13 mouse cellular contexts compared by ENCODE assay signal in genomic region chr2:24386964-24387320, GRCm38 (mm10). TPM values are rescaled to one million over a fixed set of nuclear protein-coding genes. Genes with fewer than 3 reads are reported as not detected.
DNase-seq lines count a peak whose midpoint lies in the region; ATAC-seq and TF ChIP-seq lines count a peak whose summit lies in the region.
"Had no signal": no experiment of that assay in that cellular context is flagged by ENCODE, and none has a peak within 500 bp of the region (broad histone marks: within the 10 kb centered on the region; RNA-seq: fewer than 3 reads in every experiment).

No protein-coding gene starts in this region.

- H3K4me3 ChIP-seq in stomach, embryonic 15.5 days (replicated peaks): 0 out of 2 replicates have a peak overlapping the region, but pooled peaks have one; percentile 6
- H3K4me3 ChIP-seq in stomach, postnatal 0 days (ENCODE audit: low read depth, low read length): no peak overlapping the region
- H3K4me3 ChIP-seq in liver, embryonic 13.5 days (replicated peaks): peak overlapping the region; percentile 64
- H3K4me3 ChIP-seq: heart, adult 2 months had no signal

- no peak for TF ChIP-seq EP300 in stomach, postnatal 0 days (optimal IDR thresholded peaks at IDR 0.05)

- WGBS in stomach, embryonic 15.5 days: 69% methylated on average over 2 of the region's 2 CpGs
- WGBS in stomach, postnatal 0 days: 70% methylated on average over 2 of the region's 2 CpGs
- WGBS in liver, embryonic 13.5 days (ENCODE audit: insufficient replicate concordance): 24% methylated on average over 2 of the region's 2 CpGs

- H3K27me3 ChIP-seq in stomach, embryonic 15.5 days (replicated peaks): no peaks in the 10 kb centered on the region
- H3K27me3 ChIP-seq in stomach, postnatal 0 days (ENCODE audit: control insufficient read depth, insufficient read depth, low read length): no peaks in the 10 kb centered on the region
- H3K27me3 ChIP-seq in liver, embryonic 13.5 days: no peaks in the 10 kb centered on the region

- 0 out of 2 replicates have a peak, but pooled peaks cover 9% of the 10 kb centered on the region for H3K4me1 ChIP-seq in stomach, embryonic 15.5 days
- no peaks in the 10 kb centered on the region for H3K4me1 ChIP-seq in stomach, postnatal 0 days (replicated peaks; ENCODE audit: control insufficient read depth, insufficient read depth)
- peaks cover 79% of the 10 kb centered on the region for H3K4me1 ChIP-seq in liver, embryonic 13.5 days (replicated peaks)

- no peak overlapping the region for H3K9ac ChIP-seq in stomach, embryonic 15.5 days
- no peak overlapping the region for H3K9ac ChIP-seq in stomach, postnatal 0 days (ENCODE audit: low read length)
- peak overlapping the region; percentile 74 for H3K9ac ChIP-seq in liver, embryonic 13.5 days
- H3K9ac ChIP-seq: forebrain, postnatal 0 days had no signal

- H3K36me3 ChIP-seq in stomach, embryonic 15.5 days: no peaks in the 10 kb centered on the region
- no peaks in the 10 kb centered on the region for H3K36me3 ChIP-seq in stomach, postnatal 0 days (ENCODE audit: control insufficient read depth, insufficient read depth, low read length)
- H3K36me3 ChIP-seq in liver, embryonic 13.5 days: peaks cover 3% of the 10 kb centered on the region; the same call in 1 of the 2 replicates

- H3K4me2 ChIP-seq in stomach, embryonic 15.5 days: no peak overlapping the region
- H3K4me2 ChIP-seq in stomach, postnatal 0 days (replicated peaks; ENCODE audit: low read depth): no peak overlapping the region
- H3K4me2 ChIP-seq in liver, embryonic 13.5 days: peak overlapping the region; percentile 81

- ATAC-seq in stomach, embryonic 15.5 days (ENCODE audit: insufficient read depth, low FRiP score, low read depth): no peak
- no peak for ATAC-seq in stomach, postnatal 0 days (ENCODE audit: low FRiP score, low TSS enrichment)
- ATAC-seq in liver, embryonic 13.5 days (ENCODE audit: low read depth): no peak
- ATAC-seq: forebrain, postnatal 0 days had no signal

- intact Hi-C loops in heart, postnatal 25 days (cut with DNase I): no loop called here

- peak; percentile 74 for DNase-seq in heart, adult 11 months
- no peak for DNase-seq in heart, postnatal 25 days (ENCODE audit: low spot score)
- DNase-seq in stomach, postnatal 0 days (ENCODE audit: low spot score): no peak
- no peak for DNase-seq in liver, embryonic 13.5 days
- peak; percentile 42 for DNase-seq in thymus, postnatal 4 days
- DNase-seq in urinary bladder, postnatal 36 days (ENCODE audit: low spot score in 2 of 2): no peak
- no peak for DNase-seq in adrenal gland, adult 2 months
- DNase-seq: cerebellum, postnatal 25 days; forebrain, postnatal 0 days; kidney, postnatal 25 days had no signal

- TF ChIP-seq CTCF in stomach, postnatal 0 days (IDR thresholded peaks at IDR 0.05; ENCODE audit: low read depth): no peak

- H3K9me3 ChIP-seq in stomach, embryonic 15.5 days: no peaks in the 10 kb centered on the region
- no peaks in the 10 kb centered on the region for H3K9me3 ChIP-seq in stomach, postnatal 0 days (ENCODE audit: control insufficient read depth, low read length)
- no peaks in the 10 kb centered on the region for H3K9me3 ChIP-seq in liver, embryonic 13.5 days (replicated peaks)

- no peak overlapping the region for H3K27ac ChIP-seq in stomach, embryonic 15.5 days
- H3K27ac ChIP-seq in stomach, postnatal 0 days (replicated peaks): no peak overlapping the region
- H3K27ac ChIP-seq in liver, embryonic 13.5 days: peak overlapping the region; percentile 88
- H3K27ac ChIP-seq: heart, adult 2 months had no signal

RNA-seq across cellular contexts. Expression of gene Psd4, which starts 19.6 kb away (rescaled TPM):
- 1 to 10 TPM; 1.1 to 1.2 TPM for total RNA-seq in heart, postnatal 25 days (2021)
- 6.3 and 6.4 TPM in 2 replicates for polyA plus RNA-seq in stomach, embryonic 15.5 days (2015; fragmentation: Nextera tagmentation; extraction: Ambion mirVana)
- polyA plus RNA-seq in stomach, postnatal 0 days (2015; fragmentation: Nextera tagmentation; extraction: Ambion mirVana): 9.2 and 10.2 TPM in 2 replicates
- 9.1 and 10.0 TPM in 2 replicates for polyA plus RNA-seq in liver, embryonic 13.5 days (2015; fragmentation: Nextera tagmentation; extraction: Ambion mirVana)
- 1 to 10 TPM; 2.3 to 2.6 TPM for total RNA-seq in adrenal gland, adult 2 months (2021)
- 0.67 and 0.84 TPM in 2 replicates for polyA plus RNA-seq in adrenal gland, adult 2 months (2012; rRNA removed)

RNA-seq across cellular contexts. Expression of gene Il1rn, which starts 50.3 kb away (rescaled TPM):
- not detected for total RNA-seq in heart, postnatal 25 days (2021)
- polyA plus RNA-seq in stomach, embryonic 15.5 days (2015; fragmentation: Nextera tagmentation; extraction: Ambion mirVana): 4.7 and 7.3 TPM in 2 replicates
- 22.4 and 30.0 TPM in 2 replicates for polyA plus RNA-seq in stomach, postnatal 0 days (2015; fragmentation: Nextera tagmentation; extraction: Ambion mirVana)
- polyA plus RNA-seq in liver, embryonic 13.5 days (2015; fragmentation: Nextera tagmentation; extraction: Ambion mirVana): 2.2 and 3.3 TPM in 2 replicates
- under 1 TPM; 0.52 to 0.73 TPM for total RNA-seq in adrenal gland, adult 2 months (2021)
- 0.06 and 0.07 TPM in 2 replicates for polyA plus RNA-seq in adrenal gland, adult 2 months (2012; rRNA removed)
- total RNA-seq: forebrain, postnatal 0 days; left cerebral cortex, adult 18-20 months had no signal
- polyA plus RNA-seq: forebrain, postnatal 0 days had no signal

Comparison
In these comparisons a context has a peak if more than half of its experiments do, and no peak if none do; other contexts are left out.
1. DNase-seq: peak in heart, adult 11 months (single experiment) and thymus, postnatal 4 days (single experiment); none in heart, postnatal 25 days (single experiment), stomach, postnatal 0 days (single experiment), liver, embryonic 13.5 days (single experiment), urinary bladder, postnatal 36 days (0 of 2) and adrenal gland, adult 2 months (single experiment).